Mouse (Mus musculus): ENCODE results near the gene Gpr107.
"Not testable (repeated sequence)": the region's sequence is repeated elsewhere in the genome, so short reads cannot be mapped to it uniquely, and the experiment has no call there.

The Gpr107 gene

GRCm38 (mm10) chr2:31156846-31157245 lies 4.7 kb downstream of the Gpr107 start:
- no peak for DNase-seq (ENCODE audit: low read depth, low spot score)

GRCm38 (mm10) chr2:31160147-31160920 lies 8.2 kb downstream of the Gpr107 start:
- no peak for DNase-seq (ENCODE audit: low read depth, low spot score)

- no peak for DNase-seq (ENCODE audit: low read depth, low spot score)
Measured at GRCm38 (mm10) chr2:31161620-31162019, 9.5 kb downstream of the Gpr107 start.

- DNase-seq (ENCODE audit: low read depth, low spot score) = no peak
Measured at GRCm38 (mm10) chr2:31163361-31164118, 11.4 kb downstream of the Gpr107 start.

- DNase-seq (ENCODE audit: low read depth, low spot score) = peak; percentile 72
Measured at GRCm38 (mm10) chr2:31164841-31165455, 12.8 kb downstream of the Gpr107 start.

- DNase-seq (ENCODE audit: low read depth, low spot score) = no peak
Measured at GRCm38 (mm10) chr2:31165529-31165928, 13.4 kb downstream of the Gpr107 start.

DNA sequence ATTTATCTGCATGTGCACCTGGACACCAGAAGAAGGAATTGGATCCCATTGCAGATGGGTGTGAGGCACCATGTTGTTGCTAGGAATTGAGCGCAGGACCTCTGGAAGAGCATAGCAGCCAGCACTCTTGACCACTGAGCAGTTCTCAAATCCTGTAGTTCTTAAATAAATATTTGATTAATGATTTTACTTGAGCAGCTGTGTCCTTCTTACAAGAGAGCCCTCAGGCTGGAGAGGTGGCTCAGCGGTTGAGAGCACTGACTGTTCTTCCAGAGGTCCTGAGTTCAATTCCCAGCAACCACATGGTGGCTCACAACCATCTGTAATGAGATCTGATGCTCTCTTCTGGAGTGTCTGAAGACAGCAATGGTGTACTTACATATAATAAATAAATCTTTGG lies 15.5 kb downstream of the Gpr107 start:
- not testable (repeated sequence) for DNase-seq (ENCODE audit: low read depth, low spot score)

- DNase-seq (ENCODE audit: low read depth, low spot score) = no peak
Measured at GRCm38 (mm10) chr2:31169001-31169400, 16.9 kb downstream of the Gpr107 start.

DNA sequence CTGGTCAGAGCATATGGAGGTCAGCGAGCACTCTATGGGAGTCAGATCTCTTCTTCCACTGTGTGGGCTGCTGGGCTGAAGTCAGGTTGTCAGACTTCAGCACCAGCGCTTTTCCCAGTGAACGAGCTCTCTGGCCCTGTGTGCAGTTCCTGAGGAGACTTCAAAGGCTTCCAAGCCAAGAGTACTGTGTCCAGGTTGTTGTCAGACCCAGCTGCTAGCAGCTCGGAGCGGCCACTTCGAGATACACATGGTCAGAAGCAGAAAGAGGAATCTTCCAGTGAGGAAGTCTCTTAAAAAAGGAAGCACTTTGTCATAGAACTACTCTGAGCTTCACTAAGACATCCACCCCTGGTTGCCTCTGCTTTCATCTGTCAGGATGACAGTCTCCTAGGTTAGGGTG lies 18.0 kb downstream of the Gpr107 start:
- no peak for DNase-seq (ENCODE audit: low read depth, low spot score)

GRCm38 (mm10) chr2:31172001-31172400 lies 19.9 kb downstream of the Gpr107 start:
- no peak for DNase-seq (ENCODE audit: low read depth, low spot score)

DNA sequence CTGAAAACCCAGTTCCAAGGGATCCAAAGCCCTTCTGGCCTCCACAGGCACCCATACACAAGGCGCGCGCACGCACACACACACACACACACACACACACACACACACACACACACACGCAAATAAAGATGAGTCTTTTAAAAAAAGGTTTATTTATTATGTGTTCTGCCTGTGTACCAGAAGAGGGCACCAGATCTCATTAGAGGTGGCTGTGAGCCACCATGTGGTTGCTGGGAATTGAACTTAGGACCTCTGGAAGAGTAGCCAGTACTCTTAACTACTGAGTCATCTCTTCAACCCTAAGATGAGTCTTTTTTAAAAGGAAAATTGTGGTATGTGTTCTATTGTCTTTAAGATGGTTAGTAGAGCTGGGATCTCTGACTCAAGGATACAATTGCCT lies 20.4 kb downstream of the Gpr107 start:
- no peak for DNase-seq (ENCODE audit: low read depth, low spot score)

DNA sequence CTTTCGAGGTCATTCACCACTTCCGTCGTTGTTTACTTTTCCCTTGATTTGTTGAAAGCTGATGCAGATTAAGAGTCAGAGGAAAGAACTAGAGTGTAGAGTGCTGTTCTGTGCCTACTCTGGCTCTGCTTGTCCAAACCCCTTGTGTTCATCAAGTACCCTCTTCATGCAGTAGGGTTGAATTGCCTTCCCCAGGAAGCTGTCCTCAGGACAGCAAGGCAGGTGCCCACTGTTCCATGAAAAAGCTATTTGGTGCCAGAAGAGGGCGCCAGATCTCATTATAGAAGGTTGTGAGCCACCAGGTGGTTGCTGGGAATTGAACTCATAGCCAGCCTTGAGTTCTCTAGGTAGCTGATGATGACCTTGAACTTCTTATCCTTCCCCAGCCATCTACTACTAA lies 21.2 kb downstream of the Gpr107 start:
- DNase-seq (ENCODE audit: low read depth, low spot score) = no peak

- not testable (repeated sequence) for DNase-seq (ENCODE audit: low read depth, low spot score)
Measured at GRCm38 (mm10) chr2:31178593-31178992, 26.5 kb downstream of the Gpr107 start.

GRCm38 (mm10) chr2:31179471-31179870 lies 27.4 kb downstream of the Gpr107 start:
- no peak for DNase-seq (ENCODE audit: low read depth, low spot score)

DNA sequence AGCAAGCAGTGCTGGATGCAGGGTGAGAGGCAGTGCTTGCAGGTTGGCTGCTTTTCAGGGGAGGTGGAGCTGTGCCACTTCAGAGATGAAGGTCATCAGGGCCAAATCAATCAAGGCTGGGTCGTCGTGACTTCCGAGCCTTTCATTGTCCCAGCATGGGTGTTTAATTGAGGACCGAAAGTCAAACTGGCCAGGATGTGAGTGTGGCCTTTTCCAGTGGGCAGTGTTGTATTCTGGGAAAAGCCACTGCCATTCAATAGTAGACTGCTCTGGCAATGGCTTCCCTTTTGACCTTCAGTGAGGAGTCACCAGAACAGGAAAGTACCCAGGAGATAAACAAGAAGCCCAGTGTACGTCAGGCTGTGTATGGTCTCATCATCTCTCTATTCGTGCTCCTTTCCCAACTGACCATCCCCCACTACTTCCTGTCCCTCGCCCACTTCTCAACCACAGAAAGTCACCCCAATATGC lies 28.0 kb downstream of the Gpr107 start:
- no peak for DNase-seq (ENCODE audit: low read depth, low spot score)

GRCm38 (mm10) chr2:31182786-31183330 lies 30.7 kb downstream of the Gpr107 start:
- no peak for DNase-seq (ENCODE audit: low read depth, low spot score)

GRCm38 (mm10) chr2:31183830-31184229 lies 31.7 kb downstream of the Gpr107 start:
- DNase-seq (ENCODE audit: low read depth, low spot score) = no peak

DNA sequence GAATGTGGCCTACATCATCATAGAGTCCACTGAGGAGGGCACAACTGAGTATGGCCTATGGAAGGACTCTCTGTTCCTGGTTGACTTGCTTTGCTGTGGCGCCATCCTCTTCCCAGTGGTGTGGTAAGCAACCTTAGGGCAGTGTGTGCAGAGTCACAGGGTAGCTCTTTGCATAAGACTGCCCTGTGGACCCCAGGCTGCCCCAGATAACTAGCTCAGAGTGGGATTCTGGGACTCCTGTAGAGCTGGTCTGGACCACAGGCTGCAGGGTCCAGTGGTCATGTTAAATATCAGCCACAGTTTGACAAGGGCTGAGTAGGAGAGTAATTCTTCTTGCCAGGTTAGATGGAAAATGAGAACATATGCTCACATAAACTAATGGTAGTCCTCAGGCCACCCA lies 36.6 kb downstream of the Gpr107 start:
- no peak for DNase-seq (ENCODE audit: low read depth, low spot score)

- DNase-seq (ENCODE audit: low read depth, low spot score) = no peak
Measured at GRCm38 (mm10) chr2:31189654-31190053, 37.5 kb downstream of the Gpr107 start.

DNA sequence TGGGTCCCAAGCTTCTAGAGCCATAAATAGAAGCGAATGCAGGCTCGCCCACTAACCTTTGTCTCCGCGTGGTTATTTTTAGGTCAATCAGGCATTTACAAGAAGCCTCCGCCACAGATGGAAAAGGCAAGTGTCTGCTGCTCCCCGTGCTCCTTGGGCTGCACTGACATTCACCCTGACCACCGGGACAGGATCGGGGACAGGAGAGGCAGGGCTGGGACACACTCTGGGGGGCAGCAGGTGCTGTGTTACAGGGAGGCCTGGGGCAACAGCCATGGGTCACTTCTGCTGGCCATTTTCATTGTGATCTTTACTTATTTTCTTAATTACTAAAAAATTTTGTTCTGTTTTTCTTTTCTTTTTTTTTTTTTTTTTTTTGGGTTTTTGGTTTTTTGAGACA lies 39.6 kb downstream of the Gpr107 start:
- no peak for DNase-seq (ENCODE audit: low read depth, low spot score)

DNA sequence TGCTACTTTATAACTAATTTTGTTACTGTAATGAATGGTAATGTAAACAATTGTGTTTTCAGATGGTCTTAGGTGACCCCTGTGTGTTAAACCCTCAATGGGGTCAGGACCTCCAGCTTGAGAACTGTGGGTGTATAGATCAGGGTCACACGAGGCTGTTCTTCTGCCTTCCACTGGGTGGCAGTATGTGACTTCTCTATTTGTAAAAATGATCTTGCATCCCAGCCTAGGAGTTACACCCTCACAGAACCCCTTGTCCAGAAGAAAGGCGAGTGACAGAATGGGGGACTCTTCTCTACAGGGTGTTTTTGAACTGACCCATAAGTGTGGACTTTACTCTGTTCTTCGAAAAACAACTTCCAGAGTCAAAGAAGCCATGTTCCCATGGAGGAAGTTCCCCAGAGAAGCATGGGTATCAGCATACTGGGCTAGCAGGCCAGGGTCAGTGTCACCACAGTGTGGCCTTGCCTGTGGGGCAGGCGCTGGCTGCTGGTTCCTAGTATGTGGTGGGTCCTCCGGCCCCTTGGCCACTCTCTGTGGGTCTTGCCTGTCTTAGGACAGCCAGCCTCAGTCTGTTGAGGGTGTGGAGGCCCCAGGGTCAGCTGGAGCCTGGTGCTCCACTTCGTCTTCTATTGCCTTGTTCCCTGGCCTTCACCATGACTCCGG lies 42.4 kb downstream of the Gpr107 start:
- no peak for DNase-seq (ENCODE audit: low read depth, low spot score)

DNA sequence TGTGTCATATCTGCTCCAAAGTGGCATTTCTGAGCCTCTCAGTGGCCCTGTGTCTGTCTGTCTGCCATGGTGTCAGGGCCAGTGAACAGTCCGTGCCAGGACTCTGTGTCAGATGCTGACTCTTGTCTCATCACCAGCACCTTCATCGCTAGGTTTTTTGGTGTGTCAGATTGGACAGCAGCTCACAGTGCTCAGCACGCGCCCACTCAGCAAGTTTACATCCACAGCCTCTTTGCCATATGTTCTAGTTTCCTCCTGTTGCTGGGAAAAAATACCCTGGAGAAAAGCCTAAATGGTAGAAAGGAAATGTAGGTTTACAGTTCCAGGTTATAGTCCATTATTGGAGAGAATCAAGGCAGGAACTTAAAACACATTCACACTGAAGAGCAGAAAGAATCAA lies 46.5 kb downstream of the Gpr107 start:
- peak; percentile 78 for DNase-seq (ENCODE audit: low read depth, low spot score)
